Mouse (Mus musculus) midbrain, embryonic 13.5 days (tissue): ENCODE results near the gene Ankrd26. TPM values are rescaled to one million over a fixed set of nuclear protein-coding genes. Genes with fewer than 3 reads are reported as not detected.
A peak's percentile ranks its signal among the peaks of the same experiment; 100 is the strongest.
"Not testable (repeated sequence)": the region's sequence is repeated elsewhere in the genome, so short reads cannot be mapped to it uniquely, and the experiment has no call there.

Experiments used
- ATAC-seq: fragments of 200-750 bp; cut with Nextera tagmentation; 2 replicates; pipeline ENCODE4 v1.8.0; 2017; ENCODE audit warnings: mild to moderate bottlenecking, moderate TSS enrichment, moderate library complexity
- H3K27ac ChIP-seq: fragments of 300-500 bp; sonication (generic); 2 replicates; pipeline ENCODE4 v1.5.1; 2015; ENCODE audit warnings: inconsistent platforms, mild to moderate bottlenecking, moderate library complexity
- H3K27me3 ChIP-seq: fragments of 300-500 bp; sonication (generic); 2 replicates; pipeline ENCODE4 v1.6.1; 2015; ENCODE audit warnings: mild to moderate bottlenecking, inconsistent platforms
- H3K36me3 ChIP-seq: fragments of 300-500 bp; sonication (generic); 2 replicates; pipeline ENCODE4 v1.6.1; 2015; ENCODE audit warnings: mild to moderate bottlenecking, inconsistent platforms
- H3K4me1 ChIP-seq: fragments of 300-500 bp; sonication (generic); replicated peaks from 2 replicates; pipeline ENCODE4 v1.6.1; 2015; ENCODE audit warnings: inconsistent platforms
- H3K4me2 ChIP-seq: fragments of 300-500 bp; sonication (generic); replicated peaks from 2 replicates; pipeline ENCODE4 v1.6.1; 2015; ENCODE audit warnings: moderate library complexity, mild to moderate bottlenecking, inconsistent platforms
- H3K4me3 ChIP-seq: fragments of 300-500 bp; sonication (generic); replicated peaks from 2 replicates; pipeline ENCODE4 v1.5.1; 2015; ENCODE audit warnings: mild to moderate bottlenecking, inconsistent platforms
- H3K9ac ChIP-seq: fragments of 300-500 bp; sonication (generic); replicated peaks from 2 replicates; pipeline ENCODE4 v1.6.1; 2015; ENCODE audit warnings: mild to moderate bottlenecking, inconsistent platforms
- H3K9me3 ChIP-seq: fragments of 300-500 bp; sonication (generic); 2 replicates; pipeline ENCODE4 v1.6.1; 2016; ENCODE audit warnings: mild to moderate bottlenecking, inconsistent platforms
- WGBS: fragments of 180-500 bp; shearing (Covaris S2); methylation state at CpG from one replicate; pipeline ENCODE4 v1.1.7; 2015; 5-methylcytosine and 5-hydroxymethylcytosine counted together
- polyA plus RNA-seq: library from polyadenylated mRNA; unstranded; fragments of >200 nt; fragmentation: Nextera tagmentation; extraction: Ambion mirVana; gene quantifications from 2 replicates; pipeline ENCODE4 v1.2.1, GENCODE M21; 2015

The Ankrd26 gene
- polyA plus RNA-seq: 17.5 and 19.9 TPM in 2 replicates

GRCm38 (mm10) chr6:118561745-118562609 lies at the start of gene Ankrd26:
Ankrd26 (minus strand) TSS chr6:118562226.
- H3K4me1 ChIP-seq: peaks cover 42% of the 10 kb centered on the region
- 6% methylated on average over 54 of the region's 54 CpGs for WGBS
- H3K27ac ChIP-seq: peak within 1 kb of the TSS; percentile 82
- peak; percentile 97 for ATAC-seq
- peak within 1 kb of the TSS; percentile 89 for H3K4me2 ChIP-seq
- H3K9ac ChIP-seq: peak within 1 kb of the TSS; percentile 91
- no peaks in the 10 kb centered on the region for H3K27me3 ChIP-seq
- no peaks in the 10 kb centered on the region for H3K9me3 ChIP-seq
- peaks cover 22% of the 10 kb centered on the region for H3K36me3 ChIP-seq
- H3K4me3 ChIP-seq: peak within 1 kb of the TSS; percentile 78

GRCm38 (mm10) chr6:118608906-118609305 lies 46.9 kb upstream of the Ankrd26 start:
- Histone ChIP-seq H3K27me3 (no peaks in the 10 kb centered on the region), H3K9me3 (no peaks in the 10 kb centered on the region), H3K36me3 (peaks cover 4% of the 10 kb centered on the region; the same call in 1 of the 2 replicates), H3K4me2 (no peak overlapping the region), H3K4me3 (no peak overlapping the region), H3K4me1 (no peaks in the 10 kb centered on the region), H3K27ac (no peak overlapping the region), H3K9ac (no peak overlapping the region)
- 87% methylated on average over 6 of the region's 6 CpGs for WGBS
- ATAC-seq: no peak

DNA sequence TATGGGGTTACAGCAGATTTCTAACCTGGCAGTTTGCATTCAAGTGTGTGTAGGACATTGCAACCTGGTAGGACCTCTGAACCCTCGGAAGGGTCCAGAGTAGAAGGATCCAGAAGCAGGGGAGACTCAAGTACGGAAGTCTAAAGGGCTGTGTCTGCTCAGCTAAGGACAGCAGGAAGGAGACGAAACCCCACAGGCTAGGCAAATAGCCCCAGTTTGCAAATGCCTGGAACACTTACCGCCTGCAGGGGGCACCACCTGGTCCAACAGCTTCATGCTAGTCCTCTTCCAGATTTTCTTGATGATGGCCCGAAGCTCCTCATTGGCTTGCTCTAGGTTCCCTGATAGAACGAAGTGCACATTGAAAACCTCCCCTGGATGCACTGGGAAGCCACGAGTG lies 43.9 kb upstream of the Ankrd26 start:
- no peaks in the 10 kb centered on the region for H3K27me3 ChIP-seq
- 74% methylated on average over 7 of the region's 7 CpGs for WGBS
- no peak overlapping the region for H3K4me2 ChIP-seq
- H3K9ac ChIP-seq: no peak overlapping the region
- H3K4me3 ChIP-seq: no peak overlapping the region
- no peak for ATAC-seq
- H3K27ac ChIP-seq: no peak overlapping the region
- no peaks in the 10 kb centered on the region for H3K9me3 ChIP-seq
- no peaks in the 10 kb centered on the region for H3K4me1 ChIP-seq
- H3K36me3 ChIP-seq: peaks cover 18% of the 10 kb centered on the region

GRCm38 (mm10) chr6:118603825-118604224 lies 41.8 kb upstream of the Ankrd26 start:
- H3K9me3 ChIP-seq: no peaks in the 10 kb centered on the region
- no peak for ATAC-seq
- H3K4me1 ChIP-seq: no peaks in the 10 kb centered on the region
- H3K36me3 ChIP-seq: peaks cover 19% of the 10 kb centered on the region
- H3K9ac ChIP-seq: no peak overlapping the region
- no peak overlapping the region for H3K4me3 ChIP-seq
- H3K27me3 ChIP-seq: no peaks in the 10 kb centered on the region
- no peak overlapping the region for H3K4me2 ChIP-seq
- 94% methylated on average over 7 of the region's 7 CpGs for WGBS
- H3K27ac ChIP-seq: no peak overlapping the region

- no peak overlapping the region for H3K4me2 ChIP-seq
- WGBS: 67% methylated on average over 9 of the region's 9 CpGs
- H3K27me3 ChIP-seq: peaks cover 23% of the 10 kb centered on the region
- H3K36me3 ChIP-seq: peaks cover 26% of the 10 kb centered on the region
- H3K4me1 ChIP-seq: peaks cover 22% of the 10 kb centered on the region
- no peak for ATAC-seq
- no peaks in the 10 kb centered on the region for H3K9me3 ChIP-seq
- no peak overlapping the region for H3K4me3 ChIP-seq
- no peak overlapping the region for H3K9ac ChIP-seq
- peak overlapping the region; percentile 35; the same call in 1 of the 2 replicates for H3K27ac ChIP-seq
Observed at GRCm38 (mm10) chr6:118595681-118596055, 33.6 kb upstream of the Ankrd26 start.

- H3K9me3 ChIP-seq: no peaks in the 10 kb centered on the region
- H3K36me3 ChIP-seq: peaks cover 26% of the 10 kb centered on the region
- no peak overlapping the region for H3K27ac ChIP-seq
- no peak for ATAC-seq
- H3K4me3 ChIP-seq: no peak overlapping the region
- no peak overlapping the region for H3K4me2 ChIP-seq
- no peak overlapping the region for H3K9ac ChIP-seq
- peaks cover 23% of the 10 kb centered on the region for H3K27me3 ChIP-seq
- H3K4me1 ChIP-seq: peaks cover 22% of the 10 kb centered on the region
- 85% methylated on average over 10 of the region's 10 CpGs for WGBS
Observed at GRCm38 (mm10) chr6:118594833-118595680, 33.0 kb upstream of the Ankrd26 start.

DNA sequence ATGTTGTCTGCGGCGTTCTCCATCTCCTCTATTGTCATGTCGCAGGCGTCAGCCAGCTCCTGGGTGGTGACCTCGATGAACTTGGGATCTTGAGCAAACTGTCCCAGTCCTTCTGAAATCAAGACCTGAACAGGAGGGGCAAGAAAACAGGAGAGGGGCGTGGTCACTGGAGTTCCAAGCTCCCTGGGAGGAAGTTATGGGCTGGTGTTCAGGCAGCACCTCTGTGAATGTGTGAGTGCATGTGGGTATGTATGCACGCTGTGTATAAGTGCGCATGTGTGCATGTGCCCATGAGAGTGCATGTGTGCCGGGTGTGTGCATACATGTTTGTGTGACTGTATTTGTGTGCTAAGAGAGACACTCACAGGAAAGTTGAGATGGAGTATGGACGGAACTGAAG lies 32.0 kb upstream of the Ankrd26 start:
- 34% methylated on average over 10 of the region's 10 CpGs for WGBS

DNA sequence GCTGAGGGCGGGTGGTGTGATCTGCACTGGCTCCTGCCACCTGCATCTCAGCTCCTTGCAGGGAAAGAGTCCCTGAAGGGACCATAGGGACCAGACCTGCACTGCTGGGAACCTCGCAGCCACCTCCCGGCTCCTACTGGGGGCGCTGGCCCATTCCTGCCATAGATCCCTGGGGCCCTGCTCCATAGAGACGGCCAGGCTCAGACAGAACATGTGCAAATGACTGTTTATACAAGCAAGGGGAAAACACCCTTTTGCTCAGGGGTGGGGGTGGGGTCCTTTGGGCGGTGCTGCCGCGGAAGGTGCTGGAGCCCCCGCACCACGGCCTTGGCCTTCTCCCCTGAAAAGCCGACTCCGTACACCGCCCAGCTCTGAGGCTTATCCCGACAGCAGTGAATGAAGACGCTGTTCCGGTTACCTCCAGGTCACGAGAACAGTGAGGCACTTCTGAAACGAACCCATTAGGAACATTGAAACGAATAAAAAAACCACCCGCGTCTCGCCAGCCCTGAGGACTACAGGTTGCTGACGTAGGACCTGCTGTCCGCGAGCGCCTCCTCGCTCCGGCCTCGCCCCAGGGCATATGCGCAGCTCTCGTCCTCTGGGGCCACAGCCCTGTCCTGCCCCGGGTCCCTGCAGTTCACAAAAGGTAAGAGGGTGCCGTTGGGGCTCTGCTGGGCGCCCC lies 31.5 kb upstream of the Ankrd26 start:
- peaks cover 23% of the 10 kb centered on the region for H3K27me3 ChIP-seq
- peaks cover 22% of the 10 kb centered on the region for H3K4me1 ChIP-seq
- H3K27ac ChIP-seq: no peak overlapping the region
- peak overlapping the region; percentile 41 for H3K4me3 ChIP-seq
- no peaks in the 10 kb centered on the region for H3K9me3 ChIP-seq
- H3K36me3 ChIP-seq: peaks cover 25% of the 10 kb centered on the region
- WGBS: under 1% methylated on average over 34 of the region's 34 CpGs
- peak; percentile 80 for ATAC-seq
- H3K9ac ChIP-seq: peak overlapping the region; percentile 44
- H3K4me2 ChIP-seq: peak overlapping the region; percentile 75

More for the DNA sequence above, 32.0 kb upstream of the Ankrd26 start:
- H3K36me3 ChIP-seq: peaks cover 26% of the 10 kb centered on the region
- H3K9ac ChIP-seq: no peak overlapping the region; the same call in 1 of the 2 replicates
- peaks cover 23% of the 10 kb centered on the region for H3K27me3 ChIP-seq
- peak overlapping the region; percentile 75 for H3K4me2 ChIP-seq
- no peak overlapping the region for H3K27ac ChIP-seq
- no peaks in the 10 kb centered on the region for H3K9me3 ChIP-seq
- H3K4me1 ChIP-seq: peaks cover 22% of the 10 kb centered on the region
- peak; percentile 51 for ATAC-seq
- H3K4me3 ChIP-seq: peak overlapping the region; percentile 41

- no peaks in the 10 kb centered on the region for H3K9me3 ChIP-seq
- H3K9ac ChIP-seq: peak overlapping the region; percentile 44
- 14% methylated on average over 21 of the region's 21 CpGs for WGBS
- peaks cover 22% of the 10 kb centered on the region for H3K4me1 ChIP-seq
- peaks cover 23% of the 10 kb centered on the region for H3K27me3 ChIP-seq
- peak overlapping the region; percentile 41 for H3K4me3 ChIP-seq
- H3K4me2 ChIP-seq: peak overlapping the region; percentile 75
- no peak overlapping the region for H3K27ac ChIP-seq
- peak; percentile 1; the same call in 1 of the 2 replicates for ATAC-seq
- H3K36me3 ChIP-seq: peaks cover 20% of the 10 kb centered on the region
Observed at GRCm38 (mm10) chr6:118592662-118593376, 30.8 kb upstream of the Ankrd26 start.

- not testable (repeated sequence) for H3K4me3 ChIP-seq, ATAC-seq, H3K27ac ChIP-seq, H3K9me3 ChIP-seq, H3K9ac ChIP-seq, H3K4me1 ChIP-seq, H3K4me2 ChIP-seq, H3K27me3 ChIP-seq, H3K36me3 ChIP-seq
- WGBS: 82% methylated on average over 4 of the region's 4 CpGs
Observed at GRCm38 (mm10) chr6:118578741-118579140, 16.7 kb upstream of the Ankrd26 start.

DNA sequence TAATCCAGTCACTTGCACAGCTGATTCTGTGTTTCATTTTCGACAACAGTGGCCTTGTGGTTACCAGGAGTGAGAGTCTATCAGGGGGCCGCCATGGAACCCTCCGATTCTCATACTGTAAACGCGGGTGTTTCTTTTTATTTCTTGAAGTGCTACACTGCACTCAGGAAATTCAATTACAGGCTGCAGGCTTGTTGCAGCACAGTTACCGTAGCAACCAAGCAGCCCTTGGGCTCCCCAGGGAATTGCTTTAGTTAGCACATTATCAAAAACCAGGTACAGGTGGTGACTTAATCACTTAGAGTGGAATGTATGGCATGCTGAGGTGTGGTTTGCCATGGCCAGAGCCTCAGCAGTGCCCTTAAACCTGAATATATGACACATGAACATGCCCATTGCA lies 12.3 kb upstream of the Ankrd26 start:
- 0 out of 2 replicates have a peak overlapping the region, but pooled peaks have one; percentile 11 for H3K27ac ChIP-seq
- 76% methylated on average over 6 of the region's 6 CpGs for WGBS
- H3K9me3 ChIP-seq: no peaks in the 10 kb centered on the region
- no peak overlapping the region for H3K4me2 ChIP-seq
- peaks cover 7% of the 10 kb centered on the region; the same call in 1 of the 2 replicates for H3K4me1 ChIP-seq
- peak; percentile 45; the same call in 1 of the 2 replicates for ATAC-seq
- H3K36me3 ChIP-seq: no peaks in the 10 kb centered on the region
- no peaks in the 10 kb centered on the region for H3K27me3 ChIP-seq
- H3K9ac ChIP-seq: no peak overlapping the region
- no peak overlapping the region for H3K4me3 ChIP-seq
